In genomic region chr6:100323756-100324430, GRCm38 (mm10) we compare ENCODE assay signal across 11 mouse cellular contexts. TPM values are rescaled to one million over a fixed set of nuclear protein-coding genes. Genes with fewer than 3 reads are reported as not detected.
A peak's percentile ranks its signal among the peaks of the same experiment; 100 is the strongest.
DNase-seq lines count a peak whose midpoint lies in the region; ATAC-seq and TF ChIP-seq lines count a peak whose summit lies in the region.
"Had no signal": no experiment of that assay in that cellular context is flagged by ENCODE, and none has a peak within 500 bp of the region (broad histone marks: within the 10 kb centered on the region; RNA-seq: fewer than 3 reads in every experiment).

No protein-coding gene starts in this region.

- H3K36me3 ChIP-seq in heart, embryonic 10.5 days = no peaks in the 10 kb centered on the region
- H3K36me3 ChIP-seq in midbrain, postnatal 0 days (ENCODE audit: insufficient read depth, low read length) = no peaks in the 10 kb centered on the region
- H3K36me3 ChIP-seq in midbrain, embryonic 14.5 days (ENCODE audit: control insufficient read depth, insufficient read depth, low read length) = no peaks in the 10 kb centered on the region
- no peaks in the 10 kb centered on the region for H3K36me3 ChIP-seq in heart, postnatal 0 days (replicated peaks; ENCODE audit: control insufficient read depth, insufficient read depth, low read length)
- H3K36me3 ChIP-seq in small intestine, adult 2 months (ENCODE audit: control insufficient read depth, insufficient read depth, low read length) = no peaks in the 10 kb centered on the region
- H3K36me3 ChIP-seq: heart, embryonic 13.5 days; limb, embryonic 15.5 days had no signal

- H3K9me3 ChIP-seq in heart, embryonic 10.5 days = no peaks in the 10 kb centered on the region
- no peaks in the 10 kb centered on the region for H3K9me3 ChIP-seq in midbrain, postnatal 0 days (ENCODE audit: low read length)
- no peaks in the 10 kb centered on the region for H3K9me3 ChIP-seq in midbrain, embryonic 14.5 days (ENCODE audit: control insufficient read depth, low read length)
- H3K9me3 ChIP-seq in heart, postnatal 0 days (replicated peaks; ENCODE audit: control insufficient read depth, low read length) = no peaks in the 10 kb centered on the region
- H3K9me3 ChIP-seq: heart, embryonic 13.5 days; limb, embryonic 15.5 days; megakaryocyte, embryonic 14.5 days had no signal

- no peak overlapping the region for H3K9ac ChIP-seq in midbrain, postnatal 0 days (replicated peaks; ENCODE audit: low read length, poor library complexity, severe bottlenecking)
- no peak overlapping the region for H3K9ac ChIP-seq in midbrain, embryonic 14.5 days (replicated peaks; ENCODE audit: low read length)
- no peak overlapping the region for H3K9ac ChIP-seq in heart, postnatal 0 days (replicated peaks; ENCODE audit: low read depth, low read length)
- H3K9ac ChIP-seq: heart, embryonic 13.5 days; limb, embryonic 15.5 days had no signal

- TF ChIP-seq CTCF in midbrain, postnatal 0 days (IDR thresholded peaks at IDR 0.05) = no peak
- TF ChIP-seq CTCF in heart, postnatal 0 days (IDR thresholded peaks at IDR 0.05; ENCODE audit: low read depth) = no peak
- no peak for TF ChIP-seq CTCF in small intestine, adult 2 months (IDR thresholded peaks at IDR 0.05; ENCODE audit: extremely low read depth, insufficient read length, insufficient replicate concordance, low read depth, low read length)

- TF ChIP-seq EP300 in heart, postnatal 0 days (IDR thresholded peaks at IDR 0.05; ENCODE audit: low read depth) = no peak

- no peak for TF ChIP-seq POLR2A in small intestine, adult 2 months (IDR thresholded peaks at IDR 0.05; ENCODE audit: low read depth, low read length)

- peak; percentile 90 for DNase-seq in heart, adult 11 months
- DNase-seq in heart, embryonic 10.5 days (ENCODE audit: low spot score) = no peak
- DNase-seq in midbrain, postnatal 0 days (ENCODE audit: low spot score) = peak; percentile 54
- no peak for DNase-seq in midbrain, embryonic 14.5 days
- peak; percentile 57 for DNase-seq in heart, postnatal 0 days (ENCODE audit: low spot score)
- DNase-seq in right cerebral cortex, adult 18-20 months = no peak
- no peak for DNase-seq in spleen, postnatal 4 days (ENCODE audit: low spot score in 2 of 2)

- ATAC-seq in midbrain, postnatal 0 days (ENCODE audit: low FRiP score) = no peak
- ATAC-seq in midbrain, embryonic 14.5 days (ENCODE audit: low FRiP score, low TSS enrichment) = no peak
- no peak for ATAC-seq in heart, postnatal 0 days (ENCODE audit: insufficient read depth, low read depth)

- 76% methylated on average over 10 of the region's 10 CpGs for WGBS in heart, embryonic 10.5 days
- 72% methylated on average over 10 of the region's 10 CpGs for WGBS in midbrain, postnatal 0 days
- WGBS in midbrain, embryonic 14.5 days = 84% methylated on average over 10 of the region's 10 CpGs
- 46% methylated on average over 10 of the region's 10 CpGs for WGBS in heart, postnatal 0 days
- WGBS in small intestine, adult 2 months = 32% methylated on average over 10 of the region's 10 CpGs

- H3K4me3 ChIP-seq in heart, embryonic 10.5 days = no peak overlapping the region
- no peak overlapping the region for H3K4me3 ChIP-seq in midbrain, postnatal 0 days (ENCODE audit: low read depth, low read length)
- no peak overlapping the region for H3K4me3 ChIP-seq in midbrain, embryonic 14.5 days (replicated peaks; ENCODE audit: low read depth, low read length)
- H3K4me3 ChIP-seq in heart, postnatal 0 days (ENCODE audit: low read depth, low read length) = no peak overlapping the region
- H3K4me3 ChIP-seq in small intestine, adult 2 months (ENCODE audit: low read depth, low read length) = no peak overlapping the region
- H3K4me3 ChIP-seq: heart, embryonic 13.5 days; limb, embryonic 15.5 days; megakaryocyte, embryonic 14.5 days had no signal

- no peak overlapping the region for H3K27ac ChIP-seq in heart, embryonic 10.5 days
- no peak overlapping the region for H3K27ac ChIP-seq in midbrain, postnatal 0 days (ENCODE audit: low read depth, low read length)
- no peak overlapping the region for H3K27ac ChIP-seq in midbrain, embryonic 14.5 days (replicated peaks; ENCODE audit: low read depth, low read length)
- H3K27ac ChIP-seq in heart, postnatal 0 days (ENCODE audit: low read depth) = no peak overlapping the region
- peak overlapping the region; percentile 86 for H3K27ac ChIP-seq in small intestine, adult 2 months (ENCODE audit: insufficient read depth, low read depth, low read length)
- H3K27ac ChIP-seq: heart, embryonic 13.5 days; limb, embryonic 15.5 days had no signal

- peaks cover 39% of the 10 kb centered on the region; the same call in 1 of the 2 replicates for H3K27me3 ChIP-seq in heart, embryonic 10.5 days (ENCODE audit: insufficient read depth, poor library complexity, severe bottlenecking)
- H3K27me3 ChIP-seq in midbrain, postnatal 0 days (ENCODE audit: insufficient read depth, low read length) = no peaks in the 10 kb centered on the region
- H3K27me3 ChIP-seq in midbrain, embryonic 14.5 days (ENCODE audit: control insufficient read depth, insufficient read depth, low read length) = no peaks in the 10 kb centered on the region; the same call in 1 of the 2 replicates
- H3K27me3 ChIP-seq in heart, postnatal 0 days (ENCODE audit: control insufficient read depth, insufficient read depth, low read length) = no peaks in the 10 kb centered on the region
- no peaks in the 10 kb centered on the region for H3K27me3 ChIP-seq in small intestine, adult 2 months (ENCODE audit: control insufficient read depth, insufficient read depth, low read length)
- H3K27me3 ChIP-seq: limb, embryonic 15.5 days had no signal

- H3K4me1 ChIP-seq in heart, embryonic 10.5 days = no peaks in the 10 kb centered on the region
- H3K4me1 ChIP-seq in midbrain, postnatal 0 days (ENCODE audit: insufficient read depth, low read length) = no peaks in the 10 kb centered on the region; the same call in 1 of the 2 replicates
- peaks cover 10% of the 10 kb centered on the region; the same call in 1 of the 2 replicates for H3K4me1 ChIP-seq in midbrain, embryonic 14.5 days (ENCODE audit: control insufficient read depth, insufficient read depth, low read length)
- peaks cover 11% of the 10 kb centered on the region for H3K4me1 ChIP-seq in heart, postnatal 0 days (ENCODE audit: control insufficient read depth, insufficient read depth)
- H3K4me1 ChIP-seq in small intestine, adult 2 months (ENCODE audit: control insufficient read depth, insufficient read depth, insufficient read length, low read length) = peaks cover 25% of the 10 kb centered on the region; the same call in 1 of the 2 replicates
- H3K4me1 ChIP-seq: heart, embryonic 13.5 days had no signal

- H3K4me2 ChIP-seq in midbrain, postnatal 0 days (ENCODE audit: low read depth, low read length, poor library complexity, severe bottlenecking) = no peak overlapping the region
- H3K4me2 ChIP-seq in midbrain, embryonic 14.5 days (ENCODE audit: low read length) = no peak overlapping the region
- peak overlapping the region; percentile 11; the same call in 1 of the 2 replicates for H3K4me2 ChIP-seq in heart, postnatal 0 days (ENCODE audit: low read depth, low read length)
- H3K4me2 ChIP-seq: heart, embryonic 13.5 days; limb, embryonic 15.5 days had no signal

RNA-seq across cellular contexts. Expression of gene Rybp, which starts 36.6 kb away (rescaled TPM):
- polyA plus RNA-seq in heart, embryonic 10.5 days (2016; fragmentation: Nextera tagmentation; extraction: Ambion mirVana) = 11.4 and 14.8 TPM in 2 replicates
- total RNA-seq in midbrain, postnatal 0 days (2014; rRNA removed) = 36.0 and 42.1 TPM in 2 replicates
- polyA plus RNA-seq in midbrain, postnatal 0 days (2015; fragmentation: Nextera tagmentation; extraction: Ambion mirVana) = 20.9 and 29.6 TPM in 2 replicates
- 17.6 and 22.9 TPM in 2 replicates for polyA plus RNA-seq in midbrain, embryonic 14.5 days (2014; fragmentation: Nextera tagmentation; extraction: Ambion mirVana)
- 5.2 and 9.2 TPM in 2 replicates for total RNA-seq in heart, postnatal 0 days (2014; rRNA removed; ENCODE audit: low replicate concordance)
- 6.6 and 8.6 TPM in 2 replicates for polyA plus RNA-seq in heart, postnatal 0 days (2015; fragmentation: Nextera tagmentation; extraction: Ambion mirVana)
- 9.2 and 16.8 TPM in 2 replicates for polyA plus RNA-seq in small intestine, adult 2 months (2012; rRNA removed)

Comparison
In these comparisons a context has a peak if more than half of its experiments do, and no peak if none do; other contexts are left out.
1. DNase-seq: peak in heart, adult 11 months (single experiment), midbrain, postnatal 0 days (single experiment) and heart, postnatal 0 days (single experiment); none in heart, embryonic 10.5 days (single experiment), midbrain, embryonic 14.5 days (single experiment), right cerebral cortex, adult 18-20 months (single experiment) and spleen, postnatal 4 days (0 of 2).